21 mouse cellular contexts compared by ENCODE assay signal in genomic region chr5:89784635-89785034, GRCm38 (mm10).
DNase-seq lines count a peak whose midpoint lies in the region; ATAC-seq and TF ChIP-seq lines count a peak whose summit lies in the region.
"Had no signal": no experiment of that assay in that cellular context is flagged by ENCODE, and none has a peak within 500 bp of the region (broad histone marks: within the 10 kb centered on the region; RNA-seq: fewer than 3 reads in every experiment).

No protein-coding gene starts in this region.

- H3K9me3 ChIP-seq in forebrain, embryonic 10.5 days, result no peaks in the 10 kb centered on the region
- no peaks in the 10 kb centered on the region for H3K9me3 ChIP-seq in forebrain, embryonic 12.5 days
- H3K9me3 ChIP-seq in MEL (replicated peaks; ENCODE audit: insufficient read depth, low read length), result no peaks in the 10 kb centered on the region
- no peaks in the 10 kb centered on the region for H3K9me3 ChIP-seq in forebrain, embryonic 16.5 days (ENCODE audit: control insufficient read depth, low read length)
- H3K9me3 ChIP-seq in neural tube, embryonic 12.5 days, result no peaks in the 10 kb centered on the region
- H3K9me3 ChIP-seq in intestine, embryonic 15.5 days, result no peaks in the 10 kb centered on the region
- H3K9me3 ChIP-seq: embryonic facial prominence, embryonic 10.5 days; heart, embryonic 13.5 days had no signal

- no peak overlapping the region for H3K4me3 ChIP-seq in forebrain, embryonic 10.5 days
- no peak overlapping the region for H3K4me3 ChIP-seq in forebrain, embryonic 12.5 days (replicated peaks)
- H3K4me3 ChIP-seq in MEL (ENCODE audit: control insufficient read depth in 1 of 2, insufficient read depth in 1 of 2, low read depth in 2 of 2, low read length in 2 of 2), result no peak overlapping the region
- H3K4me3 ChIP-seq in forebrain, embryonic 16.5 days (replicated peaks; ENCODE audit: low read length), result no peak overlapping the region
- H3K4me3 ChIP-seq in neural tube, embryonic 12.5 days, result no peak overlapping the region
- H3K4me3 ChIP-seq in intestine, embryonic 15.5 days (replicated peaks), result no peak overlapping the region
- H3K4me3 ChIP-seq: embryonic facial prominence, embryonic 10.5 days; heart, embryonic 13.5 days had no signal

- H3K4me2 ChIP-seq in forebrain, embryonic 12.5 days, result no peak overlapping the region
- H3K4me2 ChIP-seq in forebrain, embryonic 16.5 days (ENCODE audit: low read length), result no peak overlapping the region
- H3K4me2 ChIP-seq in neural tube, embryonic 12.5 days (replicated peaks), result no peak overlapping the region
- H3K4me2 ChIP-seq in intestine, embryonic 15.5 days (replicated peaks), result no peak overlapping the region
- H3K4me2 ChIP-seq: heart, embryonic 13.5 days; liver, embryonic 11.5 days had no signal

- no peak for DNase-seq in forebrain, embryonic 10.5 days (ENCODE audit: extremely low spot score, low spot score)
- peak; percentile 19 for DNase-seq in MEL (ENCODE audit: low read depth, low spot score)
- DNase-seq in cerebellum, postnatal 10 days, result no peak
- DNase-seq: adrenal gland, postnatal 25 days; cerebellum, adult 11-12 months; cerebellum, postnatal 25 days; heart, adult 11 months; kidney, postnatal 4 days; layer of hippocampus, adult 9-11 months; lung, adult 2 months; lung, postnatal 36 days; thymus, postnatal 25 days had no signal

- H3K79me2 ChIP-seq in MEL (ENCODE audit: control insufficient read depth, insufficient read depth, low read length, poor library complexity), result no peaks in the 10 kb centered on the region; the same call in 1 of the 2 replicates

- H3K4me1 ChIP-seq in forebrain, embryonic 10.5 days, result peaks cover 10% of the 10 kb centered on the region
- no peaks in the 10 kb centered on the region; the same call in 1 of the 2 replicates for H3K4me1 ChIP-seq in forebrain, embryonic 12.5 days
- peaks cover 17 to 19% of the 10 kb centered on the region in 2 experiments for H3K4me1 ChIP-seq in MEL (ENCODE audit: control insufficient read depth in 1 of 2, insufficient read depth in 2 of 2, low read length in 2 of 2)
- 0 out of 2 replicates have a peak, but pooled peaks cover 2% of the 10 kb centered on the region for H3K4me1 ChIP-seq in forebrain, embryonic 16.5 days (replicated peaks; ENCODE audit: control insufficient read depth, insufficient read depth, low read length)
- H3K4me1 ChIP-seq in neural tube, embryonic 12.5 days, result 0 out of 2 replicates have a peak, but pooled peaks cover 3% of the 10 kb centered on the region
- no peaks in the 10 kb centered on the region for H3K4me1 ChIP-seq in intestine, embryonic 15.5 days (replicated peaks)
- H3K4me1 ChIP-seq: embryonic facial prominence, embryonic 10.5 days; heart, embryonic 13.5 days had no signal

- ATAC-seq in forebrain, embryonic 12.5 days (ENCODE audit: low FRiP score), result no peak
- peak; percentile 62 for ATAC-seq in forebrain, embryonic 16.5 days
- peak; percentile 58; the same call in 1 of the 2 replicates for ATAC-seq in neural tube, embryonic 12.5 days (ENCODE audit: low FRiP score, low read depth)
- no peak for ATAC-seq in intestine, embryonic 15.5 days
- ATAC-seq: activated CD4-positive, CD25-positive, alpha-beta regulatory T cell, adult 4 months; CD4-positive, CD25-positive, alpha-beta regulatory T cell, adult 4 months had no signal

- TF ChIP-seq POLR2A in MEL (IDR thresholded peaks at IDR 0.05; ENCODE audit: control insufficient read depth in 1 of 2, insufficient read depth in 1 of 2, low read depth in 1 of 2, low read length in 2 of 2, poor library complexity in 1 of 2), result no peak

- no peaks in the 10 kb centered on the region for H3K36me3 ChIP-seq in forebrain, embryonic 10.5 days (replicated peaks)
- H3K36me3 ChIP-seq in forebrain, embryonic 12.5 days (replicated peaks), result no peaks in the 10 kb centered on the region
- H3K36me3 ChIP-seq in MEL (ENCODE audit: control insufficient read depth in 1 of 2, insufficient read depth in 2 of 2, low read length in 2 of 2), result peaks cover 0 to 24% of the 10 kb centered on the region in 2 experiments; a peak in 2 of 4 replicates
- no peaks in the 10 kb centered on the region for H3K36me3 ChIP-seq in forebrain, embryonic 16.5 days (ENCODE audit: control insufficient read depth, insufficient read depth)
- no peaks in the 10 kb centered on the region for H3K36me3 ChIP-seq in neural tube, embryonic 12.5 days
- H3K36me3 ChIP-seq in intestine, embryonic 15.5 days, result no peaks in the 10 kb centered on the region
- H3K36me3 ChIP-seq: embryonic facial prominence, embryonic 10.5 days; heart, embryonic 13.5 days had no signal

- H3K27me3 ChIP-seq in forebrain, embryonic 10.5 days (ENCODE audit: poor library complexity, severe bottlenecking), result no peaks in the 10 kb centered on the region
- no peaks in the 10 kb centered on the region for H3K27me3 ChIP-seq in forebrain, embryonic 12.5 days
- H3K27me3 ChIP-seq in MEL (ENCODE audit: control insufficient read depth in 1 of 2, insufficient read depth in 2 of 2, low read length in 2 of 2), result no peaks in the 10 kb centered on the region
- no peaks in the 10 kb centered on the region for H3K27me3 ChIP-seq in forebrain, embryonic 16.5 days (replicated peaks; ENCODE audit: control insufficient read depth, insufficient read depth, low read length)
- no peaks in the 10 kb centered on the region for H3K27me3 ChIP-seq in neural tube, embryonic 12.5 days (replicated peaks)
- H3K27me3 ChIP-seq in intestine, embryonic 15.5 days (replicated peaks), result no peaks in the 10 kb centered on the region
- H3K27me3 ChIP-seq: heart, embryonic 13.5 days had no signal

- TF ChIP-seq EP300 in MEL (IDR thresholded peaks at IDR 0.05; ENCODE audit: low read depth in 1 of 2, low read length in 2 of 2), result no peak

- 77% methylated on average over 5 of the region's 5 CpGs for WGBS in forebrain, embryonic 10.5 days
- WGBS in forebrain, embryonic 12.5 days, result 46% methylated on average over 5 of the region's 5 CpGs
- WGBS in forebrain, embryonic 16.5 days, result 31% methylated on average over 5 of the region's 5 CpGs
- 56% methylated on average over 5 of the region's 5 CpGs for WGBS in neural tube, embryonic 12.5 days
- 87% methylated on average over 5 of the region's 5 CpGs for WGBS in intestine, embryonic 15.5 days

- peak overlapping the region; percentile 62 for H3K27ac ChIP-seq in forebrain, embryonic 10.5 days
- no peak overlapping the region for H3K27ac ChIP-seq in forebrain, embryonic 12.5 days
- no peak overlapping the region for H3K27ac ChIP-seq in MEL (ENCODE audit: control insufficient read depth, low read depth, low read length)
- no peak overlapping the region for H3K27ac ChIP-seq in forebrain, embryonic 16.5 days (ENCODE audit: low read length)
- no peak overlapping the region for H3K27ac ChIP-seq in neural tube, embryonic 12.5 days
- H3K27ac ChIP-seq in intestine, embryonic 15.5 days, result no peak overlapping the region
- H3K27ac ChIP-seq: embryonic facial prominence, embryonic 10.5 days; heart, embryonic 13.5 days had no signal

- TF ChIP-seq CTCF in MEL (IDR thresholded peaks at IDR 0.05 in 2 of 3, conservative IDR thresholded peaks at IDR 0.05 in 1 of 3; ENCODE audit: control insufficient read depth in 1 of 3, insufficient read depth in 1 of 3, low read depth in 2 of 3, low read length in 3 of 3, poor library complexity in 1 of 3, severe bottlenecking in 1 of 3), result no peak

- H3K9ac ChIP-seq in forebrain, embryonic 12.5 days, result no peak overlapping the region
- no peak overlapping the region for H3K9ac ChIP-seq in MEL (ENCODE audit: control insufficient read depth, low read depth, low read length, poor library complexity, severe bottlenecking)
- H3K9ac ChIP-seq in forebrain, embryonic 16.5 days (replicated peaks; ENCODE audit: low read depth, low read length), result no peak overlapping the region
- H3K9ac ChIP-seq in neural tube, embryonic 12.5 days, result no peak overlapping the region
- no peak overlapping the region for H3K9ac ChIP-seq in intestine, embryonic 15.5 days
- H3K9ac ChIP-seq: heart, embryonic 13.5 days had no signal

- no peak for TF ChIP-seq RAD21 in MEL (IDR thresholded peaks at IDR 0.05; ENCODE audit: low read depth, low read length)

TF ChIP-seq in MEL, 35 proteins besides CTCF, POLR2A, EP300 and RAD21:
- TF ChIP-seq GABPA (IDR thresholded peaks at IDR 0.05; ENCODE audit: low read depth, low read length) (no peak), RCOR1 (IDR thresholded peaks at IDR 0.05; ENCODE audit: low read depth, low read length) (no peak), TCF12 (IDR thresholded peaks at IDR 0.05; ENCODE audit: low read depth, low read length) (no peak), USF1 (IDR thresholded peaks at IDR 0.05; ENCODE audit: low read depth, low read length) (no peak)

Comparison
In these comparisons a context has a peak if more than half of its experiments do, and no peak if none do; other contexts are left out.
1. ATAC-seq: peak in forebrain, embryonic 16.5 days (single experiment) and neural tube, embryonic 12.5 days (single experiment); none in forebrain, embryonic 12.5 days (single experiment) and intestine, embryonic 15.5 days (single experiment).